Comparison of ENCODE assay signal across 23 mouse cellular contexts in genomic region chr13:25098578-25098977, GRCm38 (mm10). TPM values are rescaled to one million over a fixed set of nuclear protein-coding genes. Genes with fewer than 3 reads are reported as not detected.
DNase-seq lines count a peak whose midpoint lies in the region; ATAC-seq and TF ChIP-seq lines count a peak whose summit lies in the region.
"Had no signal": no experiment of that assay in that cellular context is flagged by ENCODE, and none has a peak within 500 bp of the region (broad histone marks: within the 10 kb centered on the region; RNA-seq: fewer than 3 reads in every experiment).

No protein-coding gene starts in this region.

- 40% methylated on average over 5 of the region's 5 CpGs for WGBS in embryonic facial prominence, embryonic 14.5 days
- 61% methylated on average over 5 of the region's 5 CpGs for WGBS in embryonic facial prominence, embryonic 10.5 days
- WGBS in kidney, embryonic 14.5 days, result 14% methylated on average over 5 of the region's 5 CpGs
- WGBS in kidney, postnatal 0 days, result 11% methylated on average over 5 of the region's 5 CpGs

- no peak for DNase-seq in embryonic facial prominence, embryonic 14.5 days (ENCODE audit: low spot score)
- DNase-seq in embryonic facial prominence, embryonic 10.5 days (ENCODE audit: low spot score), result no peak
- DNase-seq in kidney, postnatal 10 days, result no peak
- DNase-seq in kidney, postnatal 0 days (ENCODE audit: low spot score), result peak; percentile 69
- no peak for DNase-seq in kidney, adult 9 months
- DNase-seq: adrenal gland, adult 8-10 months; adrenal gland, postnatal 25 days; cerebellum, adult 11-12 months; cerebellum, adult 8-10 months; cerebellum, postnatal 10 days; cerebellum, postnatal 36 days; embryo, embryonic 11 days; forebrain, postnatal 0 days; gastrocnemius, adult 2 months; gastrocnemius, postnatal 14 days; heart, adult 11 months had no signal

- no peaks in the 10 kb centered on the region for H3K27me3 ChIP-seq in embryonic facial prominence, embryonic 14.5 days (replicated peaks; ENCODE audit: control insufficient read depth, insufficient read depth, low read length)
- no peaks in the 10 kb centered on the region for H3K27me3 ChIP-seq in embryonic facial prominence, embryonic 10.5 days (replicated peaks; ENCODE audit: low read depth, poor library complexity, severe bottlenecking)
- H3K27me3 ChIP-seq in kidney, embryonic 14.5 days (ENCODE audit: control insufficient read depth, insufficient read depth, low read length), result no peaks in the 10 kb centered on the region
- H3K27me3 ChIP-seq in kidney, postnatal 0 days (ENCODE audit: insufficient read depth, low read length), result no peaks in the 10 kb centered on the region
- H3K27me3 ChIP-seq: embryonic facial prominence, embryonic 15.5 days; hindbrain, embryonic 12.5 days; hindbrain, embryonic 15.5 days had no signal

- no peak overlapping the region for H3K4me3 ChIP-seq in embryonic facial prominence, embryonic 14.5 days (ENCODE audit: low read depth, low read length)
- no peak overlapping the region for H3K4me3 ChIP-seq in embryonic facial prominence, embryonic 10.5 days
- no peak overlapping the region for H3K4me3 ChIP-seq in kidney, embryonic 14.5 days (ENCODE audit: low read length)
- no peak overlapping the region for H3K4me3 ChIP-seq in kidney, postnatal 0 days (replicated peaks; ENCODE audit: low read depth, low read length)
- H3K4me3 ChIP-seq: embryonic facial prominence, embryonic 15.5 days; gastrocnemius, adult 2 months; hindbrain, embryonic 12.5 days; hindbrain, embryonic 15.5 days had no signal

- H3K27ac ChIP-seq in embryonic facial prominence, embryonic 14.5 days (replicated peaks; ENCODE audit: low read depth, low read length), result no peak overlapping the region
- H3K27ac ChIP-seq in embryonic facial prominence, embryonic 10.5 days (replicated peaks), result no peak overlapping the region
- peak overlapping the region; percentile 62; the same call in 1 of the 2 replicates for H3K27ac ChIP-seq in kidney, embryonic 14.5 days (ENCODE audit: low read depth, low read length)
- peak overlapping the region; percentile 75 for H3K27ac ChIP-seq in kidney, postnatal 0 days
- H3K27ac ChIP-seq: embryonic facial prominence, embryonic 15.5 days; gastrocnemius, adult 2 months; hindbrain, embryonic 12.5 days; hindbrain, embryonic 15.5 days had no signal

- TF ChIP-seq CTCF in kidney, postnatal 0 days (IDR thresholded peaks at IDR 0.05; ENCODE audit: low read depth), result no peak

- H3K4me2 ChIP-seq in embryonic facial prominence, embryonic 14.5 days (ENCODE audit: low read depth, low read length), result no peak overlapping the region
- H3K4me2 ChIP-seq in kidney, embryonic 14.5 days (replicated peaks; ENCODE audit: low read depth, low read length), result no peak overlapping the region
- H3K4me2 ChIP-seq in kidney, postnatal 0 days (ENCODE audit: low read length), result no peak overlapping the region; the same call in 1 of the 2 replicates
- H3K4me2 ChIP-seq: embryonic facial prominence, embryonic 15.5 days; heart, embryonic 11.5 days; hindbrain, embryonic 12.5 days; hindbrain, embryonic 15.5 days had no signal

- ATAC-seq in embryonic facial prominence, embryonic 14.5 days (ENCODE audit: low read depth), result peak; percentile 67; the same call in 1 of the 2 replicates
- ATAC-seq in kidney, embryonic 14.5 days (ENCODE audit: low FRiP score, low TSS enrichment), result peak; percentile 82
- peak; percentile 71 for ATAC-seq in kidney, postnatal 0 days (replicated peaks; ENCODE audit: low FRiP score, low read depth)
- ATAC-seq: activated CD4-positive, CD25-positive, alpha-beta regulatory T cell, adult 4 months; forebrain, embryonic 14.5 days; forebrain, postnatal 0 days had no signal

- H3K4me1 ChIP-seq in embryonic facial prominence, embryonic 14.5 days (ENCODE audit: control insufficient read depth, insufficient read depth, low read length), result no peaks in the 10 kb centered on the region
- no peaks in the 10 kb centered on the region for H3K4me1 ChIP-seq in embryonic facial prominence, embryonic 10.5 days
- H3K4me1 ChIP-seq in kidney, embryonic 14.5 days (ENCODE audit: control insufficient read depth, insufficient read depth, low read length), result peaks cover 8% of the 10 kb centered on the region
- H3K4me1 ChIP-seq in kidney, postnatal 0 days (replicated peaks; ENCODE audit: insufficient read depth, low read length), result peaks cover 13% of the 10 kb centered on the region
- H3K4me1 ChIP-seq: embryonic facial prominence, embryonic 15.5 days; hindbrain, embryonic 12.5 days; hindbrain, embryonic 15.5 days had no signal

- H3K36me3 ChIP-seq in embryonic facial prominence, embryonic 14.5 days (ENCODE audit: control insufficient read depth, insufficient read depth, low read length), result no peaks in the 10 kb centered on the region
- no peaks in the 10 kb centered on the region for H3K36me3 ChIP-seq in embryonic facial prominence, embryonic 10.5 days (replicated peaks)
- H3K36me3 ChIP-seq in kidney, embryonic 14.5 days (ENCODE audit: control insufficient read depth, insufficient read depth, low read length), result no peaks in the 10 kb centered on the region
- no peaks in the 10 kb centered on the region for H3K36me3 ChIP-seq in kidney, postnatal 0 days (ENCODE audit: insufficient read depth, low read length)
- H3K36me3 ChIP-seq: embryonic facial prominence, embryonic 15.5 days; hindbrain, embryonic 12.5 days; hindbrain, embryonic 15.5 days had no signal

- H3K9me3 ChIP-seq in embryonic facial prominence, embryonic 14.5 days (ENCODE audit: control insufficient read depth, low read length), result no peaks in the 10 kb centered on the region
- H3K9me3 ChIP-seq in embryonic facial prominence, embryonic 10.5 days, result no peaks in the 10 kb centered on the region
- H3K9me3 ChIP-seq in kidney, embryonic 14.5 days (ENCODE audit: control insufficient read depth, low read length), result no peaks in the 10 kb centered on the region
- H3K9me3 ChIP-seq in kidney, postnatal 0 days (replicated peaks; ENCODE audit: low read length), result no peaks in the 10 kb centered on the region
- H3K9me3 ChIP-seq: embryonic facial prominence, embryonic 15.5 days; hindbrain, embryonic 12.5 days; hindbrain, embryonic 15.5 days had no signal

- H3K9ac ChIP-seq in embryonic facial prominence, embryonic 14.5 days (ENCODE audit: low read depth, low read length), result no peak overlapping the region
- no peak overlapping the region for H3K9ac ChIP-seq in kidney, embryonic 14.5 days (ENCODE audit: low read depth, low read length)
- no peak overlapping the region for H3K9ac ChIP-seq in kidney, postnatal 0 days (ENCODE audit: low read depth, low read length)
- H3K9ac ChIP-seq: embryonic facial prominence, embryonic 15.5 days; forebrain, postnatal 0 days; hindbrain, embryonic 12.5 days; hindbrain, embryonic 15.5 days had no signal

RNA-seq across cellular contexts. Expression of gene Dcdc2a, which starts 42.8 kb away (rescaled TPM):
- polyA plus RNA-seq in embryonic facial prominence, embryonic 14.5 days (2014; fragmentation: Nextera tagmentation; extraction: Ambion mirVana), result 0.69 and 1.7 TPM in 2 replicates
- 2.4 and 3.5 TPM in 2 replicates for polyA plus RNA-seq in embryonic facial prominence, embryonic 10.5 days (2016; fragmentation: Nextera tagmentation; extraction: Ambion mirVana)
- polyA plus RNA-seq in kidney, embryonic 14.5 days (2014; fragmentation: Nextera tagmentation; extraction: Ambion mirVana), result 27.2 and 34.5 TPM in 2 replicates
- 73.7 and 88.5 TPM in 2 replicates for polyA plus RNA-seq in kidney, postnatal 0 days (2015; fragmentation: Nextera tagmentation; extraction: Ambion mirVana)
- polyA plus RNA-seq: activated CD4-positive, CD25-positive, alpha-beta regulatory T cell, adult 4 months had no signal

Comparison
In these comparisons a context has a peak if more than half of its experiments do, and no peak if none do; other contexts are left out.
1. H3K27ac ChIP-seq: peak in kidney, embryonic 14.5 days (single experiment) and kidney, postnatal 0 days (single experiment); none in embryonic facial prominence, embryonic 14.5 days (single experiment) and embryonic facial prominence, embryonic 10.5 days (single experiment).
2. Peak in every context shown above with its lines, with median percentiles within 50 percentile points of each other: ATAC-seq.